Mouse (Mus musculus) heart, adult 2 months (tissue): Measurements from ENCODE around the gene Otud3.

ENCODE experiments used
- CTCF ChIP-seq: fragments of 200-600 bp; IDR thresholded peaks from 2 replicates; pipeline ENCODE4 v1.8.1; 2022; ENCODE audit warnings: antibody characterized with exemption, mild to moderate bottlenecking, moderate library complexity
- EP300 ChIP-seq: fragments of 200-500 bp; IDR thresholded peaks from 2 replicates; pipeline ENCODE4 v1.6.1; 2011; ENCODE audit warnings: low read depth, low read length, control low read depth; ENCODE audit not compliant: insufficient read depth
- POLR2A ChIP-seq: fragments of 200-500 bp; IDR thresholded peaks from 2 replicates; pipeline ENCODE4 v1.6.1; 2011; ENCODE audit warnings: mild to moderate bottlenecking, low read depth, low read length, control low read depth; ENCODE audit not compliant: insufficient read depth

GRCm38 (mm10) chr4:138882179-138882578, 31.6 kb downstream of the Otud3 start:
- TF ChIP-seq CTCF, result no peak
- TF ChIP-seq POLR2A, result no peak
- no peak for TF ChIP-seq EP300
